7 mouse cellular contexts compared by ENCODE assay signal in the genomic region with DNA sequence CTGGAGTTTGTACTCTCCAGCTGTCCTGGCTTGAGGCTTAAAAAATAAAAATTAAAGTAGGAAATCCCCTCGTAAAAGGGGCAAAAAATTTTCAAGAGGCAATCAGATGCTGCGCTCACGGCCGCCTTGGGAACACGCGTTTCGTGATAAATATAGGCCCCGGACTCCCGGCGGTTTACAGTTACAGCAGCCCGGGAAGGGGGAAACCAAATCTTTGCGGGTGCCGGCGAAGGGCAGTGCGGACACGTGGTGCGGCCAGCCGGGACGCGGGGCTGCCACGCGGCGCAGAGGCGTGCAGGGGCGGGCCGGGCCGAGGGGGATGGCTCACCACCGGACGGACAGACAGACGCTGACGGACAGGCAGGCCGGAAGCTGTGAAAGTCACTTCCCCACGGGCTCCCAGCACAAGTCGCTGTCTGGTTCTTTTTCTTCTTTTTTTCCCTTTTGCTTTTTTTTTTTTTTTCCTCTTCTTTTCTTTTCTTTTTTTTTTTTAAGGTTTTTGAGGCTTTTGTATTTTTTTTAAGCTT.
DNase-seq lines count a peak whose midpoint lies in the region; ATAC-seq and TF ChIP-seq lines count a peak whose summit lies in the region.
"Not testable (repeated sequence)": the region's sequence is repeated elsewhere in the genome, so short reads cannot be mapped to it uniquely, and the experiment has no call there.

No protein-coding gene starts in this region.

- peak; percentile 2 for DNase-seq in ZHBTc4 (ENCODE audit: low read depth, low spot score)
- DNase-seq in kidney, postnatal 10 days = peak; percentile 6
- DNase-seq in liver, postnatal 0 days = not testable (repeated sequence)

- H3K4me1 ChIP-seq in E14TG2a.4 (replicated peaks; ENCODE audit: low read depth, low read length); liver, postnatal 0 days (ENCODE audit: insufficient read depth); midbrain, embryonic 12.5 days: not testable (repeated sequence)

- not testable (repeated sequence) for H3K27ac ChIP-seq in liver, postnatal 0 days (ENCODE audit: low read depth); midbrain, embryonic 12.5 days (replicated peaks)

- not testable (repeated sequence) for H3K9ac ChIP-seq in liver, postnatal 0 days (replicated peaks); midbrain, embryonic 12.5 days (replicated peaks)

- peak overlapping the region; percentile 69 for H3K4me3 ChIP-seq in E14TG2a.4 (replicated peaks; ENCODE audit: low read length)
- H3K4me3 ChIP-seq in liver, postnatal 0 days (ENCODE audit: low read depth, low read length); midbrain, embryonic 12.5 days: not testable (repeated sequence)

- H3K4me2 ChIP-seq in liver, postnatal 0 days (ENCODE audit: low read depth, low read length); midbrain, embryonic 12.5 days (replicated peaks): not testable (repeated sequence)

- ATAC-seq in erythroblast, adult 5-6 weeks (replicated peaks; ENCODE audit: low FRiP score, poor library complexity, severe bottlenecking) = peak; percentile 67
- peak; percentile 95 for ATAC-seq in granulocyte monocyte progenitor cell, adult 5-6 weeks (replicated peaks; ENCODE audit: poor library complexity, severe bottlenecking)
- ATAC-seq in liver, postnatal 0 days = peak; percentile 43
- ATAC-seq in midbrain, embryonic 12.5 days (ENCODE audit: low FRiP score, low read depth) = peak; percentile 56; the same call in 1 of the 2 replicates

- not testable (repeated sequence) for TF ChIP-seq CTCF in E14TG2a.4 (conservative IDR thresholded peaks at IDR 0.05; ENCODE audit: low read length); liver, postnatal 0 days (IDR thresholded peaks at IDR 0.05; ENCODE audit: low read depth)

- 75% methylated on average over 22 of the region's 34 CpGs for WGBS in liver, postnatal 0 days (ENCODE audit: insufficient replicate concordance)
- 90% methylated on average over 17 of the region's 34 CpGs for WGBS in midbrain, embryonic 12.5 days

- H3K9me3 ChIP-seq in E14TG2a.4 (ENCODE audit: low read length) = peaks cover 39% of the 10 kb centered on the region
- not testable (repeated sequence) for H3K9me3 ChIP-seq in liver, postnatal 0 days (ENCODE audit: low read length); midbrain, embryonic 12.5 days

- not testable (repeated sequence) for TF ChIP-seq EP300 in liver, postnatal 0 days (IDR thresholded peaks at IDR 0.05; ENCODE audit: low read depth)

- H3K36me3 ChIP-seq in E14TG2a.4 (ENCODE audit: insufficient read depth, low read length); liver, postnatal 0 days (replicated peaks; ENCODE audit: insufficient read depth, low read length); midbrain, embryonic 12.5 days: not testable (repeated sequence)

- not testable (repeated sequence) for H3K27me3 ChIP-seq in E14TG2a.4 (ENCODE audit: insufficient read depth, low read length); liver, postnatal 0 days (ENCODE audit: insufficient read depth, low read length); midbrain, embryonic 12.5 days

Comparison
In these comparisons a context has a peak if more than half of its experiments do, and no peak if none do; other contexts are left out.
1. ATAC-seq: peak in every context shown above with its lines; median percentile 95 in granulocyte monocyte progenitor cell, adult 5-6 weeks; 67 in erythroblast, adult 5-6 weeks; 56 in midbrain, embryonic 12.5 days; 43 in liver, postnatal 0 days.